ENCODE assay signal across 25 mouse cellular contexts in genomic region chr14:29260621-29261020, GRCm38 (mm10).
A peak's percentile ranks its signal among the peaks of the same experiment; 100 is the strongest.
DNase-seq lines count a peak whose midpoint lies in the region; ATAC-seq and TF ChIP-seq lines count a peak whose summit lies in the region.
"Had no signal": no experiment of that assay in that cellular context is flagged by ENCODE, and none has a peak within 500 bp of the region (broad histone marks: within the 10 kb centered on the region; RNA-seq: fewer than 3 reads in every experiment).

No protein-coding gene starts in this region.

- no peak overlapping the region for H3K27ac ChIP-seq in stomach, postnatal 0 days (replicated peaks)
- H3K27ac ChIP-seq: embryonic facial prominence, embryonic 12.5 days; embryonic facial prominence, embryonic 15.5 days; forebrain, embryonic 10.5 days; forebrain, embryonic 12.5 days had no signal

- H3K27me3 ChIP-seq in stomach, postnatal 0 days (ENCODE audit: control insufficient read depth, insufficient read depth, low read length), result no peaks in the 10 kb centered on the region
- H3K27me3 ChIP-seq: embryonic facial prominence, embryonic 12.5 days; embryonic facial prominence, embryonic 15.5 days; forebrain, embryonic 12.5 days had no signal

- H3K4me2 ChIP-seq in stomach, postnatal 0 days (replicated peaks; ENCODE audit: low read depth), result no peak overlapping the region
- H3K4me2 ChIP-seq: embryonic facial prominence, embryonic 12.5 days; embryonic facial prominence, embryonic 15.5 days; forebrain, embryonic 12.5 days had no signal

- H3K4me1 ChIP-seq in lung, adult 2 months (ENCODE audit: control insufficient read depth, insufficient read depth, low read length), result no peaks in the 10 kb centered on the region; the same call in 1 of the 2 replicates
- no peaks in the 10 kb centered on the region for H3K4me1 ChIP-seq in stomach, postnatal 0 days (replicated peaks; ENCODE audit: control insufficient read depth, insufficient read depth)
- H3K4me1 ChIP-seq: embryonic facial prominence, embryonic 12.5 days; embryonic facial prominence, embryonic 15.5 days; forebrain, embryonic 10.5 days; forebrain, embryonic 12.5 days had no signal

- DNase-seq in lung, adult 18-20 months, result peak; percentile 56 to 63
- DNase-seq in lung, adult 2 months, result no peak
- DNase-seq in lung, postnatal 10 days, result peak; percentile 16
- peak; percentile 42 for DNase-seq in lung, postnatal 25 days (ENCODE audit: low spot score)
- peak; percentile 13 to 60 for DNase-seq in lung, postnatal 4 days
- no peak for DNase-seq in spleen, postnatal 36 days (ENCODE audit: low spot score in 2 of 2)
- no peak for DNase-seq in stomach, postnatal 0 days (ENCODE audit: low spot score)
- no peak for DNase-seq in right cerebral cortex, adult 2 months (ENCODE audit: low spot score in 2 of 2)
- DNase-seq: adrenal gland, adult 2 months; adrenal gland, postnatal 10 days; adrenal gland, postnatal 25 days; cerebellum, adult 11 months; cerebellum, adult 18-20 months; cerebellum, adult 8-10 months; cerebellum, adult 9-11 months; cerebellum, postnatal 14 days; cerebellum, postnatal 36 days; embryo, embryonic 11 days had no signal

- H3K9ac ChIP-seq in stomach, postnatal 0 days (ENCODE audit: low read length), result no peak overlapping the region
- H3K9ac ChIP-seq: embryonic facial prominence, embryonic 12.5 days; embryonic facial prominence, embryonic 15.5 days; forebrain, embryonic 12.5 days had no signal

- TF ChIP-seq POLR2A in lung, adult 2 months (IDR thresholded peaks at IDR 0.05; ENCODE audit: borderline replicate concordance, extremely low read depth, low read depth, low read length), result no peak

- no peaks in the 10 kb centered on the region for H3K9me3 ChIP-seq in stomach, postnatal 0 days (ENCODE audit: control insufficient read depth, low read length)
- H3K9me3 ChIP-seq: embryonic facial prominence, embryonic 12.5 days; embryonic facial prominence, embryonic 15.5 days; forebrain, embryonic 12.5 days had no signal

- ATAC-seq in stomach, postnatal 0 days (ENCODE audit: low FRiP score, low TSS enrichment), result no peak
- ATAC-seq: forebrain, embryonic 14.5 days; forebrain, embryonic 16.5 days had no signal

- TF ChIP-seq CTCF in lung, adult 2 months (IDR thresholded peaks at IDR 0.05; ENCODE audit: insufficient read depth, low read length), result no peak
- no peak for TF ChIP-seq CTCF in stomach, postnatal 0 days (IDR thresholded peaks at IDR 0.05; ENCODE audit: low read depth)

- H3K4me3 ChIP-seq in lung, adult 2 months (replicated peaks; ENCODE audit: extremely low read depth, low read depth, low read length), result no peak overlapping the region
- no peak overlapping the region for H3K4me3 ChIP-seq in stomach, postnatal 0 days (ENCODE audit: low read depth, low read length)
- H3K4me3 ChIP-seq: embryonic facial prominence, embryonic 12.5 days; embryonic facial prominence, embryonic 15.5 days; erythroblast, embryonic 14.5 days; forebrain, embryonic 10.5 days; forebrain, embryonic 12.5 days had no signal

- no peaks in the 10 kb centered on the region for H3K36me3 ChIP-seq in stomach, postnatal 0 days (ENCODE audit: control insufficient read depth, insufficient read depth, low read length)
- H3K36me3 ChIP-seq: embryonic facial prominence, embryonic 12.5 days; forebrain, embryonic 10.5 days; forebrain, embryonic 12.5 days had no signal

- WGBS in lung, adult 2 months, result 73% methylated on average over 1 of the region's 1 CpGs
- WGBS in stomach, postnatal 0 days, result 65% methylated on average over 1 of the region's 1 CpGs

- TF ChIP-seq EP300 in stomach, postnatal 0 days (optimal IDR thresholded peaks at IDR 0.05), result no peak

Comparison
In these comparisons a context has a peak if more than half of its experiments do, and no peak if none do; other contexts are left out.
1. DNase-seq: peak in lung, adult 18-20 months (2 of 2), lung, postnatal 10 days (single experiment), lung, postnatal 25 days (single experiment) and lung, postnatal 4 days (2 of 2); none in lung, adult 2 months (single experiment), spleen, postnatal 36 days (0 of 2), stomach, postnatal 0 days (single experiment) and right cerebral cortex, adult 2 months (0 of 2).